Mouse (Mus musculus): Measurements from ENCODE around the gene Hecw2.
A peak's percentile ranks its signal among the peaks of the same experiment; 100 is the strongest.

Hecw2 gene

DNA sequence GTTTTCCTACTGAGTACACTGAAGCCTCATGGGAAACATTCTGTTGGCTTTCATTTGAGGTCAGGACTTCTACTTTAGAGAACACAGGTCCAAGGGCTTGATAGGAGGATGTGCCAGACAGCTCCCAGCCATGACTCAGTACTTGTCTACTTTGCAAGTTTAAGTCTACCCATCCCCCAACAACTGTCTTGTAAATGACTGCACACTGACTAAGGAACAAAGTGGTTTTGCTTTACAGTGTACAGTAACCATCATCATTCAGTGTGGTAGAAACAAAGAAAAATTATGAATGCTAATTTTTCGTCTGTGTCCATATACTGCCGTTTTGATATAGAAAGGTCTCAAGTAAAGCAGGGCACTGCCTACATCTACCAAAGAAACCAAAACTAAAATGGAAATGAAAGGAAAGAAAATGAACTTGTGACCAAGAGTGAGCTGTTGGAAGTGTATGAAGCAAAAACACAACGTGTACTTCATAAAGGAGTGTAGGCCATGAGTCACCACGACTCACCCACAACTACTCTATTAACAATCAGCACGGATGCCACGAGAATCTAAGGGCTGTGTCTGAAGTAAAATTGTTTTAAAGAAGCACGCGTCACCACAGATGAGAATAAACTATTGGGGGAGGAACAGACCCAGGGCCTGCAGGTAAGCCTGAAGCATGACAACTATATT, 356.6 kb downstream of the Hecw2 start:
- DNase-seq (ENCODE audit: low read depth, low spot score), result peak; percentile 74

DNA sequence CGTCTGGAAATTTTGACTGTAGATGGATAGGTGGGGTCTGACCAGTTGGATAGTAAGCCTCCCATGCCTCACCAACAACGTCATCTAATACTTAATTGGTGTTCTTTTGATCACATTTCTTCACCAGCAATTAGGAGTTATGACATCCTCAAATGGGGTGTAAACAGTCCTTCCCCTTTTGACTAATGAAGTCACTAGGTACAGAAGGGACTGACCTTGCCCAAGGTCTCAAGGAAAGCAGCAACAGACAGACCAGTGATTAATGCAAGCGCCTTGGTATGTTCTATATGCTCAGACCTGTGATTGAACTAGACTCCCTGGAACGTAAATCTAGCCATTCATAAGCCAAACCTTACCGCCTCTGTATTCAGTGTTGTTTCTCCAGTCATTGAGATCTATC, 364.7 kb downstream of the Hecw2 start:
- DNase-seq (ENCODE audit: low read depth, low spot score), result no peak

DNA sequence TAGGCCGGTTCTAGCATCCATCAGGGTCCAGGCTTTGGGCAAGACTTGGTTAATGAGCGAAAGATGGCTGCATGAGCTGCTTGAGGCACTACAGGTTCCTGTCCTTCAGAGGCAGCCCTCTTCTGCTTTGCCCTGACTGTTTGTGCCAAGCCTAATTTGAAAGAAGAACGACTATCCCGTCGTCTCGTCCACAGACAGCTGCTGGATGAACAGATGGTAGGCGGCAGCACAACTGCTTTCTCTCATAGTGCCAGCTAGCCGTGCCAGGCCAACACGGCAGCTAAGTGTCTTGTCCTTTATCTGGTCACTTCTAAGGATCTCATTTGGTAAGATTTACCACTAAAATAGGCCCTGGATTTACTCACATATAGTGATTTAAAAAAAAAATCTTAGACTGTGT, 365.9 kb downstream of the Hecw2 start:
- DNase-seq (ENCODE audit: low read depth, low spot score), result no peak

DNA sequence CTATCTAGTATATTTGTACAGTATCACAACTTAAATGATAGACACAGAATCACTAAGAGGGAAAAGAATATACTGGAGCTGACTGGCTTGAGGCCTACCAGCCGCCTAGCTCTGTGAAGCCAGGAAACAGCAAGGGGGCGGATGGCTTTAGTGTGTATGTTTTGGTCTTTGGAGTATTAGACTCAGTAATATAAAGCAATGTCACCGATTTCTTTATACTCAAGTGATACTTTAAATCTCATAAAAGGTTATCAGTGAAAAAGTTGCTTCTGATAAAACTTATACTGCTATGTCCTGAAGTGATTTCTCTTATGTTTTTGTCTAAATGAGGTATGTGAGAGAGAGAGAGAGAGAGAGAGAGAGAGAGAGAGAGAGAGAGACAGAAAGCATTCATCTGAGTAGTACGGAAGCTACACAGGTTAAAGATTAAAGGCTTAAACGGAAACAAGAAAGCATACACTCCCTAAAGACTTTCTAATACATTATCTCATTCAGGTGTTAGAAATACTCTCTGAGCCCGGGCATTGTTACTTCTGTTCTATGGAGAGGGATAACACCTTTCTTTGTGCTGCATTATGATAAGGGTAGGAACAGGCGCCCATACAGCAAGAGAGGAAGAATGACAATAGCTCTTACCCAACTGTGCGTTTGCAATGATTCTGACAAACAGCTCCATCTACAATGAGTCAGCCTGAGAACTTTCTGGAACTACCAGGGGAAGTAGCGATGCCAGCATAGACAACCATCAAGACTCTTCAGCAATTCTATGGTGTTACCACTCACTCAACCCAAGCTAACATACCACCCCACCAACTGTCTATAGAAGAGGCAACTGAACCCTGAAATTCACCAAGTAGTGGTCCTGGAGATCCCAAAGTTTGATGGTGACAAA, 370.3 kb downstream of the Hecw2 start:
- no peak for DNase-seq (ENCODE audit: low read depth, low spot score)

DNA sequence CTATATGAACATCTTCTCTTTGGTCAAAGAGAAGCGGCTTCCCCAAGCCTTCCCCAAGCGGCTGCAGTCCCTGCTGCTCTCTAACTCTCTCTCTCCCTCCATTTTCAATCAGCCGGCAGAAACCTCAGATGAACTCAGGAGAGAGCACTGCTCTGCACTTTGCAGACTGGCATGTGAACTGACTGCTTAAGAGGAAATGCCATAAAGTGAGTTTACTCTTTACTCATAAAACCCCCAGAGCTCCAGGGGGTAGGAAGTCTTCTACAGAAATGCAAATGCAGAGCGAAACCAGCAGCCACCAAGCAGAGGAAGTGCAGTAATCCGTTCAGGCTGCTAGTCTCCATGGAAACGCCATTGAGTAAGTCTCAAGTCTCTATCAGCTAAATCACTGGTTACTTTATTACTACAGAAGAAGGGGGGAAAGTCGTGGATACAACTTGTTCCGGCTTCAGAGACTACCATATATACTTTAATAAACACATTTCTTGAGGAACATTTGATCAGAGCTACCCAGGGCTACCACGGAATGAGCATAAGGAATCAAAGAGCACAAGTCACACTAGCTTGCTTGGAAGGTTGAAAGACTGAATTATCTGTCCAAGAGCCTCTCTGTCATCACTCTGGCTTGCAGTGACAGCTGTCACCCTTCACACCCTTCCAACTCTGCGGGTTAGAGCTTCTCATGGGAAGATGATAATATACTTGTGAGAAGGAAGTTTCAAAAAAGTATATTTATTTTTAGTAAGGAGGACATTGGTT, 371.1 kb downstream of the Hecw2 start:
- peak; percentile 99 for DNase-seq (ENCODE audit: low read depth, low spot score)

DNA sequence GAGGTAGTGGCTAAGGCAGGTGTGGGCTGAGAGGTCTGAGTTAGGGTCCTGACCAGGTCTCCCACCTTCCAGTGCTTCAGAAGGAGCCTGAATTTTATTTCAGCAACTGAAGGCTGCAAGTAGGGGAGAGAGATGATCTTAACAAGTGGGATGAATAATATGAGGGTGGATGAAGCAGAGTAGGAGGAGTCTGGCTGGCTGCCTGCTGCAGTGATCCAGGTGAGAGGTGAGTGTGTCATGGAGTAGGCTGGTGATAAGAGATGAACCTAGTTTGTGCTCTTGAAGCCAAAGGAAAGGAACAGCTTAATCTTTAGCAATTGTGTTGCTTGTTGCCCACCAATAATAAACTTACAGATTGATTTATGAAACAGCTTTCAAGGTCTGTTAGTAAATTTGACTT, 373.0 kb downstream of the Hecw2 start:
- no peak for DNase-seq (ENCODE audit: low read depth, low spot score)

DNA sequence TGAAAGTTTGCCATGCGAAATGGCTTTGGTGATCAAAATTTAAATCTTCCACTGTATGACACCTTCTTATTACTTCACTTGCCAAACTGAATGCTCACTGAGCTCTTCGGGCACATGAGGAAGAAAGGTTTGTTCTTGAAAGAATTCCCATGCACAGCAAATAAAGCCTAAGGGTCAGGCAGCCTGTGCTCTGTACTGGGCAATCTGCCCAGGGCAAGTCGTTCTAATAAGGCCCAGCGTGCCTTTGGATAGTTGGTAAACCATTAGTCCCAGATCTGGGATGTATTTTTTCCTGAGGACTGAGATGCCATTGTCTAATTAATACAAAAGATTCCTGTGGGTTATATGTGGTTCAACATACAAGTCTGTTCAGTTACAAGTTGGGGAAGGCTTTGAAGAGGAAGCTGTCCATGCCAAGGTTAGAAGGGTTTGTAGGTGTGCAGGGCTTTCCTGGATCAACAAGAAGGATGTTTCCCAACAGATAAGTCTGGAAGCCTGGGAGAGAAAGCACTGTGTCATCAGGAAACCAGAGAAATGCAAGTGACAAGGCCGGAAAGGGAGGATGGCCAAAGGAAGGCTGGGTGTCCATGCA, 374.8 kb downstream of the Hecw2 start:
- DNase-seq (ENCODE audit: low read depth, low spot score), result no peak

DNA sequence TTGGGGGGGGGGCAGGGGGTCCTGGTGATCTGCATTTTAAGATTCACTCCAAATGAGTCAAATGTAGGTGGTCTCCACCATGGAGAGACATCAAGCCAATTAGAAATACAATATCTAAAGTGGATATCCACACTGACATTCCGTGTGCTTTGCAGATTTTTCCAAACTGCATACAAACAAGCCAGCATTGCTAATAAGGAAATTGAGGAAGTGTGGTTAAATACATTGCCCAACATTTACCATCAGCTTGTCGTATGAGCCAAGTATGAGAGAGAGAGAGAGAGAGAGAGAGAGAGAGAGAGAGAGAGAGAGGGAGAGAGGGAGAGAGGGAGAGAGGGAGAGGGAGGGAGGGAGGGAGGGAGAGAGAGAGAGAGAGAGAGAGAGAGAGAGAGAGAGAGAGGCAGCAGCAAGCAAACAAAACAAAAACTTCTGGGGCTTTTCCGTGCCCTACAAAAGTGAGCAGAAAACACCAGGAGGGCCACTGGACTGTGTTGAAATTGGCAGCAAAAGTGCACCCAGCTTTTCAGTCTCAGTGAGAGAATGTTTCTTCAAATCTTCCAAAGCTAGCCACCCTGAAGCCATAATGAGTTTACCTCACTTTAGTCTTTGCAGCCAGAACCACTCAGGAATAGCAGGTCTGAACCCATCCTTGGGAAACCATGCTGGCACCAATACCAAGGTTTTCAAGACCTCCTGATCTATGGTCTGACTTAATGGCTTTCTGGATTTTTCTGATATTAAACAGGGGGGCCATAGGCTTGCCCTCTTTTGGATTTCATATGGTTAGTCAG, 376.7 kb downstream of the Hecw2 start:
- DNase-seq (ENCODE audit: low read depth, low spot score), result no peak

DNA sequence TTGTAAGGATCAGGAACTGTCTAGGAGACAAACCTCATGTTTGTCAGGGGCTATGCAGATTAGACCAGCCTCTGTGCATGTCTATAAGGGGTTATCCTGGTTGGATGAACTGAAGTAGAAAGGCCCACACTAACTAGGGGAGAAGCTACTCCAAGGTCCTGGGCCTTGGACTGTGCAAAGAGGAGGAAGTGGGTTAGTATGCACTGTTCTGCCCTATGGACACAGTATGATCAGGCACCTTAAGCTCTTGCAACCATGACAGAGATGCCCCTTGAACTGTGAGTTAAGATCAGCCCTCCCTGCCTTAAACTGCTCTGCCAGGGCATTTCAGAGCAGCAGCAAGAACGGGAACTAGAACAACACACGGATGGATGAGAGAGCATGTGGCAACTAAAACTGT, 378.6 kb downstream of the Hecw2 start:
- DNase-seq (ENCODE audit: low read depth, low spot score), result no peak

DNA sequence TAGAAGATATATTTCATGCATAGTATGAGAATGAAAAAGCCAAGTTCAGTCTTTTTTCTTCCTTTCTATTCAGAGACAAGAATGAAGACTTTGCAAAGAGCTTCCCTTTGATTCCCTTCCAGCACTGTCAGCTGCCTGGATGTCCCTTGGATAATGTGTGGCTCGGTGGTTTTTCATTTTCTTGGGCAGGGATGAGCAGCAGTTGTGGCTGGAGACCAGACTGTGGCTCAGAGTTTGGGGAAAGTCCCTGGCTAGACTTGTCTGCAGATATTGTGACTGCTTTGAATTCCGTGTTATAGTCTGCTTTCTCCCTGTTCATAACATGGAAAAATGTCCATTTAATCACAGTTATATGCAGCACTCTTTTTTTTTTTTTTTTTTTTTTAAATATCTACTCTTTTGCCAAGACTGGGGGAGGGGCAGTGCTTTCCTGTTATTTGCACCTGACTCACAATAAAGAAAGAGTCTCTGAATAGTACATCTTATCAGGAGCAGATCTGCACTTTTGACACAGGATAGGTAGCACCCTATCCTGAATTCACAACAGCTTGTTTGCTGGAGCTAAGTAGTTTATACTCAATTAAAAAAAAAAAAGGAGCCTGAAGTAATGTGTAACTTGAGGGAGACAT, 380.8 kb downstream of the Hecw2 start:
- no peak for DNase-seq (ENCODE audit: low read depth, low spot score)

DNA sequence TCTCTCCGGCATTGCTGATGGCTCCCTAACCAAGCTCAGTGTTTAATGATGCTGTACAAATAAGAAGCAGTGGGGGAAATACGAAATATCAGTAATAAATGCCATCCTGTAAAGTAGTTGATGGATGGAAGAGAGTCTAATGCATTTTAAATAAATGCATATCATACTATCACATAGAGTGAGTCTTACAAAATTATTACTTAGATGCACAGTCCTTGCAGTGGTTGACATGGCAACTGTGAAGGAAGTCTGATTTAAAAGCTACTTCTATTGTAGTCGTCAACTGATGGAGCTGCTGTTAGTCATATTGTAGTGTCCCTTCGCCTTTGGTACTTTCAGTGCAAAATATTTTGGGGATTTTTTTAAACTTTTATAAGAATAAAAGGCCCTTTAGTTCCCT, 383.0 kb downstream of the Hecw2 start:
- DNase-seq (ENCODE audit: low read depth, low spot score), result no peak

DNA sequence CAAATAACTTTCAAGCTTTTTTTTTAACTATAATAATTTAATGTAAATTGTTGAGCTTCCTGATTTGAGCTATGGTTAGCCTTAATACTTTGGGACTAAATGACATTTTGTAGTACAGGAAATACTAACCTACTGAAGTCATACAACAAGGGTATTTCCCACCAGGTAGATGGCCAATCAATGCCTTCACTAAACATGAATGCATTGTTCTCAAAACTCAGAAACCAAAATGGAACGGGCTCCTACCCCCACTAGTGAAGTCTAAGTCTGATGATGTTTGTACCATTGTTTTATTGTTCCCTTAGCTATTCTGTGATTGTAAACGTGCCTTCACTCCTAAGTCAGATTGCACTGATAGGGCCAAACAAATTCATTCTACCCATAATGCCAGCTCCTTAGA, 386.7 kb downstream of the Hecw2 start:
- no peak for DNase-seq (ENCODE audit: low read depth, low spot score)

DNA sequence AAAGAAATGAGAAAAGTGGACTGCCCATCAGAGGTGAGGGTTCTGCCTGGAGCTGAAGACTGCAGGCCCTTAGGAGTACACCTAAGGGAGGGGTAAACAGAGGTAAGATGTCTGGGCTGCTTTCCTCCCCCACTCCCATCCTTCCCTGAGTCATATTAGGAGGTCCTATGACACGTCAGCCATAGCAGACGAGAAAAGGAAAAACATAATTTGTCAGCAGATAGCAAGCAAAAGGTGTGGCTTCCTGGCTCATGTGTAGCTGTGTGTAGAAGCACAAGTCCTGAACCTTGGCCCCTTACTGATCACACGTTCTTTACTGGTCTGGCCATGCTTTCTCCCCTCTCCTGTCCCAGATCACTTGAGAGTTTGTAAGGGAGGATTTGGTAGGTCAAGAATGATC, 397.2 kb downstream of the Hecw2 start:
- no peak for DNase-seq (ENCODE audit: low read depth, low spot score)

DNA sequence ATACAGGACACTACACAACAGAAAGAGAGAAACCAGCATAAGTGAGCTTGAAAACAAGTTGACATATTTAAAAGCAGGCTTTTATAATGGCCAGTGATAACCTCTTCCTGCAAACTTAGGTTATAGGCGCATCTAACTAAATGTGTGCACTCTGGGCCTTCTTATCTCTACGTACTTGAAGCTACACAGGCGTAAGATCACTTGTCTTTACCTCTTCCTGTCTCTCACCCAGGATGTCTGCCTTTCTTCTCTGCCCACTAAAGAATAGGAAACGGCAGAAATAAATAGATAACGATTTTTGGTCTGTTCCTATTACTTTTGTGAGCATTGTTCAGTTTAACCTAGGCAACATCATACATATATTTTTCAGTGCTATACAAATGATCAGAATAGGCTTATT, 397.9 kb downstream of the Hecw2 start:
- no peak for DNase-seq (ENCODE audit: low read depth, low spot score)

DNA sequence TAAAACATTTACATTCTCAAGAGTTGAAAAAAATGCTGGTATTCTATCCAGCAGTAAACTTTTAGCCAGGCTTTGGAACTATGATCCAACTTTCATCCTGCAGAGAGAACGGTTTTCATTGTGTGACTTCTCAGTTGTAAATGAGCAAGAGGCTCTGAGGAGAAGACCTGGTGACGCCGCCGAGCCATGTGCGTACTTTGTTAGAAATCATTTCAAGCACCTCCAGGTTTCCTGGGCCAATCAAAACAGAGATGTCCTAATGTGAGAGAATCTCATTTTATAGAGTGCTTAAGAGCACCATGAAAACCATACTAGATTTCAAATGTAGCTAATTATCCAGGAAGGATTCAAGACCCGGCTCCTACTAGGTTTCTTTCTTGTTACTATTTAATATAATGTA, 398.7 kb downstream of the Hecw2 start:
- no peak for DNase-seq (ENCODE audit: low read depth, low spot score)

DNA sequence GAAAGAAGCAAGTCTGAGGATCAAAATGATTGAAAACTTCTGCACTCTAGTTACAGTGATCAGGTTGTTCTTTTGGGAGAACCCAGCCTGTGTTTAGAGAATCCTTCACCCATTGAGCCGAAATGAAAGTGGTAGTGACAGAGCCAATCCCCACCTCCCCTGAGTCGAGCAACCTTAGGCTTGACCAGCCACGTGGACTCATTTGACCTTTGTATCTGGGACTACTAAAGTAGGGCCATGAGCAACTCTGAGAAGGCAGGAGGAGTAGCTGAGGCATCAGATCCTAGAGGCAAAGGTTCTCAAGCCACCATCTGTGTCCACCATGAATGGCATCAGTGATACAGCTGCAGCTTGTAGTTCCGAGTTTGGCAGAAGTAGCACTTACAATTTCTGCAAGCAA, 399.4 kb downstream of the Hecw2 start:
- DNase-seq (ENCODE audit: low read depth, low spot score), result no peak

DNA sequence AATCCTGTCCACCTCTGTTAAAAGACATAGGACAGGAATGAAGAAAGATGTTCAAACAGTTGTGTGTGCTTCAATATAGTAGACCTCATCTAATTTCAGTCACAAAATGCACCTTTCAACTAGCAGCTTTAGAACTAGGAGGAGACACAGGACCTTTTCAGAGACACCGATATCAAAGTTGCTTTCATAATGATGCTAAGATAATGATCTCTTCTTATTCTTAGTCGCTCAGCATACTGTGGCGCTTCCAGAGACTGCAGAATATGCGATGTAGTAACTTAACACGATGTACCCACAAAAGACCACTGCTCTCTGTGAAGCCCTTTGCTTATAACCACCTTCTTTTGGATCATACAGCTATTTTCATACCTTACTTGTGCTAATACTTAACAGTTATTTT, 399.9 kb downstream of the Hecw2 start:
- DNase-seq (ENCODE audit: low read depth, low spot score), result no peak

DNA sequence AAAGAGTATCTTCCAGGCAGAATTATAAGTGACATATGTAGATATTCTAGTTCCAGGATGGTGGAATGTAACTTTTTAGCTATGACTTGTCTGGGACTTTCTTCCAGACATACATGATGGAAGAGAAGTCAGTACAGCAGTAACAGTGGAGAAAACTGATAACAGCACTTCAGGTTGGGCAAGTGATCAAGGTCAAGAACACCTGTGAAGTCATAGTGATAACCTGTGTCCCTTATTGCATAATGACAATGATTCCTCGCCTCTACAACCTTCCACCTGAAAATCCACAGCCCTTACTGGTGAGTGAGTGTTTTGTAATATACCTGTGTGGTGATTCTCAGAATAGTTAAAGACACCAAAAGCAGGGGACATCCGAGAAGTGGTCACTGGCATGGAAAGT, 400.7 kb downstream of the Hecw2 start:
- DNase-seq (ENCODE audit: low read depth, low spot score), result no peak

DNA sequence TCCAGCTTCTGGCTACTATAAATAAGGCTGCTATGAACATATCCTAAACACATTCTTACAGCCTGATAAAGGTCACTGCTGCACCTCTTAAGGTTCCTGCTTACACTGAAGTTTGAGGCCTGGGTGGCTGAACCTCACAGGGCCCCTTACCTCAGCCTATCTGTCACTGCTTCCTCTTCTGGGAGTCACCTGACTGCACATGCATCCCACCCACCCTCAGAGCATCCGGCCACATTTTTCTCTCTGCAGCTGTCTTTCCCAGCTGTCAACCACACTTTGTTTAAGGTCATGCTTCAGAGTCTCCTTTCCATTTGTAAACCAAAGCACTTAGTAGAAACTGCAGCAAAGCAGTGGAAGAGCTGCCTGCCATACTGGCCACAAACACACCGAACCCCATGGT, 403.6 kb downstream of the Hecw2 start:
- no peak for DNase-seq (ENCODE audit: low read depth, low spot score)

DNA sequence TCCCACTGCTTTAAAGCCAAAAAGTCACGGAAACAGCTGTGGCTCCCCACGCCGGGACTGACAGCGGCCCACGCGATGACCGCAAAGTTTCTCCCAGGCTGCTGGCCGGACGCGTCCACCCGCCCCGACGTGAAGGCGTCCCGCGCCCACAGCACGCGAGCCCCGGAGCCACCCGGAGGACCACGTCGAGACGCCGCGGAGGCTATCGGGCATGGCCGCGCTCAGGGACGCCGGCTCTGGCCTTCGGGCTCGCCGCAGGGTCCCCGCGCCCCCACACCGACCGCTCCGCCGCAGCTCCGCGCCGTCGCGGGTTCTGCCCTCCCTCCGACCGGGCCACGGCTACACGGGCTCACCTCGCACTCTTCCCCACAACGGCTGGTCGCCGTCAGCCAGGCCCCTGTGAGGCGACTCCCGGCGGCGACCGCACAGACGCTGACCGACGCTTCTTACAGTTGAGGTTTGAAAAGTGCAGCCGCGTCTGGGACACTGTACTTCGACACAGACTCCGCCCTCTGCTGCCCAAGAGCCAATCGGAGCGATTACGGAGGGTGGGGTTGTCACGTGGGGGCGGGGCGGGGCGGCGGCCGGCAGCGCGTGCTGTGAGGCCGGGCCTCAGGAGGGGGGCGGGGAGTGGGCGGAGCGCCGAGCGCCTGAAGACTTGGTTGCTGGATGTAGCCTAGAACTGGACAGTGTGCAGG, 410.1 kb downstream of the Hecw2 start, which contains the start of gene Stk17b:
Stk17b (minus strand) TSS at position 504 of the 698 bp plus-strand sequence.
- peak; percentile 95 for DNase-seq (ENCODE audit: low read depth, low spot score)

Measured in R1 (cell line).